Mouse (Mus musculus) CD8-positive naive resting alpha-beta T cell, adult 2 months (primary cell): ENCODE data around the gene Sh3bp1.

Experiments
- DNase-seq, 2 experiments: peaks; one replicate each; pipeline ENCODE4 v3.0.0; 2022; ENCODE audit warnings: low read depth in 2 of 2, low spot score in 2 of 2

Gene Sh3bp1

GRCm38 (mm10) chr15:78914091-78914822 lies 14.7 kb downstream of the Sh3bp1 start:
- no peak for DNase-seq

GRCm38 (mm10) chr15:78914823-78915659 lies 15.5 kb downstream of the Sh3bp1 start:
- DNase-seq: no peak

GRCm38 (mm10) chr15:78915660-78916017 lies 16.1 kb downstream of the Sh3bp1 start:
- peak; percentile 58 to 72 for DNase-seq

- DNase-seq: no peak
Observed at GRCm38 (mm10) chr15:78916052-78916826, 16.7 kb downstream of the Sh3bp1 start.

GRCm38 (mm10) chr15:78918126-78918525 lies 18.6 kb downstream of the Sh3bp1 start:
- DNase-seq: no peak

GRCm38 (mm10) chr15:78919914-78920313 lies 20.3 kb downstream of the Sh3bp1 start:
- no peak for DNase-seq

GRCm38 (mm10) chr15:78922700-78923099 lies 23.1 kb downstream of the Sh3bp1 start:
- no peak for DNase-seq

- DNase-seq: peak; percentile 60 to 73
Observed at GRCm38 (mm10) chr15:78923585-78923984, 24.0 kb downstream of the Sh3bp1 start.

- DNase-seq: no peak
Observed at GRCm38 (mm10) chr15:78925129-78925528, 25.6 kb downstream of the Sh3bp1 start.

GRCm38 (mm10) chr15:78926021-78926919 lies 26.7 kb downstream of the Sh3bp1 start, which contains the start of gene Lgals1:
Lgals1 (plus strand) TSS chr15:78926725.
- DNase-seq: peak in 1 of 2 experiments; percentile 46

- no peak for DNase-seq
Observed at GRCm38 (mm10) chr15:78927021-78927787, 27.6 kb downstream of the Sh3bp1 start.

- DNase-seq: peak; percentile 64 to 73
Observed at GRCm38 (mm10) chr15:78927788-78928457, 28.4 kb downstream of the Sh3bp1 start.

- DNase-seq: no peak
Observed at GRCm38 (mm10) chr15:78928539-78928938, 29.0 kb downstream of the Sh3bp1 start.

GRCm38 (mm10) chr15:78930192-78930706 lies 30.7 kb downstream of the Sh3bp1 start:
- no peak for DNase-seq

GRCm38 (mm10) chr15:78930801-78931426 lies 31.3 kb downstream of the Sh3bp1 start:
- no peak for DNase-seq

GRCm38 (mm10) chr15:78931577-78931976 lies 32.0 kb downstream of the Sh3bp1 start:
- peak; percentile 64 to 70 for DNase-seq

- DNase-seq: peak; percentile 77 to 80
Observed at GRCm38 (mm10) chr15:78934784-78935320, 35.3 kb downstream of the Sh3bp1 start, which contains the start of gene Nol12. Nol12 (plus strand) TSS chr15:78934933.

- DNase-seq: no peak
Observed at GRCm38 (mm10) chr15:78936403-78936802, 36.8 kb downstream of the Sh3bp1 start.
